Mouse (Mus musculus): ENCODE measurements around the gene Aars2. TPM values are rescaled to one million over a fixed set of nuclear protein-coding genes. Genes with fewer than 3 reads are reported as not detected.
A peak's percentile ranks its signal among the peaks of the same experiment; 100 is the strongest.

Aars2 gene
- polyA plus RNA-seq, 1 experiment from 2014 or later: 17.1 TPM

DNA sequence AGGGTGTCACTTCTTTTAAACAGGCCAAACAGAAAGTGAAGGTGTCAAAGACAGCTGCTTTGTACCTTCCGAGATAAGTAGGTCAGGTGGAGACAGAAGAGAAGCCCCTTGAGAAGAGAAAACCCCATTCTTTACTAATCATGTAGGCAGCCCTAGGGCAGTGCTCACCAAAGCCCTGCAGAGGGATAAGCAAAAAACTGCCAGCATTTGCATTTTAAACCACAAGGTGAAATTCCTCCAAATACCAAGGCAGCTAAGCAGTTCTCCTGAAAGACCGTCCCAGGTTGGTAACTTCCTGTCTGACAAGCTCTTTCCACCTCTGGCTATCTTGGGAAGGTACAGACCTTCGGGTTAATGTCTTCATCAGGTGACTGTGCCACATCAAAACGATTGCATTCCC is 4.3 kb upstream of the Aars2 start:
- WGBS: 64% methylated on average over 4 of the region's 4 CpGs
- H3K4me3 ChIP-seq: no peak overlapping the region
- no peaks in the 10 kb centered on the region for H3K36me3 ChIP-seq
- no peak overlapping the region for H3K9ac ChIP-seq
- H3K27ac ChIP-seq (replicated peaks): no peak overlapping the region
- no peaks in the 10 kb centered on the region; the same call in 1 of the 2 replicates for H3K27me3 ChIP-seq
- no peaks in the 10 kb centered on the region for H3K9me3 ChIP-seq
- H3K4me2 ChIP-seq: no peak overlapping the region
- peaks cover 8% of the 10 kb centered on the region for H3K4me1 ChIP-seq (replicated peaks)
- ATAC-seq (ENCODE audit: low read depth): no peak

DNA sequence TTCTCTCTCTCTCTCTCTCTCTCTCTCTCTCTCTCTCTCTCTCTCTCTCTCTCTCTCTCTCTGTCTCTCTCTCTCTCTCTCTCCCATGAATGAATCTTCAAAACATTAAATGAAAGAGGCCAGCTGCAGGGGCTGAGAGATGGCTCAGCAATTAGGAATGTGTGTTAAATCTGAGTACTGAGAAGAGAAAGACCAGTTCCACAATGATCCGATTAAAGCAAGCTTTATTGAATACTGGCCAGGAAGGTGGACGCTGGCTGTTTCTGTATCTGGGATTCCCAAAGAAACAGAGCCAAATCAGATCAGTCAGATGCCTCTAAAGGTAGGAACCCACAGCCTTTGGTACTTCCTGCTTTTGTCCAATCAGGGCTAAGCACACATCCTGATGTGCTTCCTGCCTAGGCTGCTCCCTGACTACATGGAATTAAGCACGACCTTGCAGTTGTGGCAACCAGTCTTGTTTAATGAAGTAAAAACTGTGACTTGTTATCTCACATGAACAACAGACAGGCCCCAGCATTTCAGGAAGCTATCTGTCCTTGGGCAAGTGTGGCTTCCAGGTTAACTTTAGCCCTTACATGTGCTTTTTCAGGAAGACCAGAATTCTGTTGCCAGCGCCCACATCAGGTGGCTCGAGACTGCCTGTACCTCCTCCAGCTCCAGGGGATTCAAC is 3.2 kb upstream of the Aars2 start:
- Histone ChIP-seq H3K4me2 (no peak overlapping the region), H3K9ac (no peak overlapping the region), H3K27me3 (no peaks in the 10 kb centered on the region; the same call in 1 of the 2 replicates), H3K4me3 (no peak overlapping the region), H3K9me3 (no peaks in the 10 kb centered on the region), H3K4me1 (replicated peaks) (peaks cover 14% of the 10 kb centered on the region), H3K36me3 (peaks cover 2% of the 10 kb centered on the region; the same call in 1 of the 2 replicates), H3K27ac (replicated peaks) (no peak overlapping the region)
- WGBS: 72% methylated on average over 5 of the region's 5 CpGs
- no peak for ATAC-seq (ENCODE audit: low read depth)

DNA sequence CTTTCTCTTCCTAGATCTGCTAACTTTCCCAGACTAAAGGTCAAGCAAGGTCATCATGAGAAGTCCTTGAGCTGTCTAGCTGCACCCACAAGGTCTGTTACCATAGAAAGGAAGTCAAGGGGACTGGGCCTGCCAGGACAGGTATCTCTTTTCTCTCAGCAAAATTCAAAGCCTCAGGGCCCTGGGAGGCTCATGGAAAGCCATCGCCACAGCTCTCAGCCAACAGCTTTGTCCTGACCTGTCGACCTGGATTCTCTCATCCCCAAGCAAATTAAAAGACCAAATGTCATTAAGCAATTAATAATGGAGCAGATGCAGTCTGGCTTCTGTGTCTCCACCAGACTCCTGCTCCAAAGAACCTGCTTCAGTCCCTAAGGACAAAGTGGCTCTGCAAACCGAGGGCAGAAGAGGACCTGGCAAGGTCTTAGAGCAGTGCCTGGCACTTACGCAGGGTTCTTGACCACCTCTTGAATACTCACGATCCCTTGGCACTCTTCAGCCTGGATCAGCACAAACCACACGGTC is 638 bp upstream of the Aars2 start:
- 74% methylated on average over 6 of the region's 6 CpGs for WGBS
- peak; percentile 37; the same call in 1 of the 2 replicates for ATAC-seq (ENCODE audit: low read depth)
- H3K4me3 ChIP-seq: no peak overlapping the region
- no peak overlapping the region for H3K4me2 ChIP-seq
- no peaks in the 10 kb centered on the region for H3K9me3 ChIP-seq
- peaks cover 23% of the 10 kb centered on the region for H3K36me3 ChIP-seq
- H3K4me1 ChIP-seq (replicated peaks): peaks cover 14% of the 10 kb centered on the region
- no peak overlapping the region for H3K27ac ChIP-seq (replicated peaks)
- H3K9ac ChIP-seq: 0 out of 2 replicates have a peak overlapping the region, but pooled peaks have one; percentile 31
- H3K27me3 ChIP-seq: no peaks in the 10 kb centered on the region

DNA sequence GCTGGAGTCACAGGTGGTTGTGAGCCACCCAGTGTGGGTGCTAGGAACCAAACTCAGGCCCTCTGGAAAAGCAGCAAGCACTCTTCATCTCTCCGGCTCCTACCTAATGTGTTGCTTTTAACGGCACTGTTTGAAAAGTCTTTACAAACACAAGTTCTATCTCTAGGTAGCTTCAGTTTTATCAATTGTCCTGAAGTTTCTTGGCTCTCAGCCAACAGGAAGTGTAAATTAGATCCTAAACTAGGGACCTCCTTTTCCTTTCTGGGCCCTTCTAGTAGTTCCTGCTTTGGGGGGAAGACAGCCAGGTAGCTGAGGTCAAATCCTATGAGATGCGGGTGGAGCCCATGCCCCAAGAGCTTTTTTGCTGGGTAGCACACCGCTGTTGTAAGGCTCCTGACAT is 4.2 kb downstream of the Aars2 start:
- whole genome bisulfite sequencing: 98% methylated on average over 4 of the region's 4 CpGs
- H3K36me3 ChIP-seq: peaks cover 31% of the 10 kb centered on the region
- H3K27ac ChIP-seq (replicated peaks): no peak overlapping the region
- no peak overlapping the region for H3K4me3 ChIP-seq
- H3K4me2 ChIP-seq: no peak overlapping the region
- no peak for ATAC-seq (ENCODE audit: low read depth)
- H3K27me3 ChIP-seq: no peaks in the 10 kb centered on the region
- no peaks in the 10 kb centered on the region for H3K9me3 ChIP-seq
- H3K4me1 ChIP-seq (replicated peaks): peaks cover 14% of the 10 kb centered on the region
- no peak overlapping the region for H3K9ac ChIP-seq

DNA sequence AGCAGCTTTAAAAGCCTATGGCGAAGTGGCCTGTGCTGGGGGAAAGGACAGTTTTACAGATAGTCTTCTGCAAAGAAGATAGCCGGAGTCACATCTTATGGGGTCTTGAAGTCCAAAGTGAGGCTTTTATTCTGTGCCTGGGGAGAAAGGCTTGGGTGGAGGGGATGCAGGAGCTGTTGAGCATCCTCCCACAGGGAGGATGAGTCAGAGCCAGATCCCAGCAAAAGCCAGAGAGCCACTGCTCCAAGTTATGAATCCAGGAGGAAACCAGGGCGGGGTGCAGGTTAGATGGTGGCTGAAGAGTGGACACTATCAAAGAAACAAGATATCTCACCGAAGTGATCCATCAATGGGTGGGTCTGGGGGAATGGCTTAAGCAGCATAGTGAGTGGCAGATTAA is 5.1 kb downstream of the Aars2 start:
- H3K27me3 ChIP-seq: no peaks in the 10 kb centered on the region
- H3K27ac ChIP-seq (replicated peaks): no peak overlapping the region
- H3K4me3 ChIP-seq: no peak overlapping the region
- no peak overlapping the region for H3K9ac ChIP-seq
- peaks cover 10% of the 10 kb centered on the region for H3K4me1 ChIP-seq (replicated peaks)
- no peak overlapping the region for H3K4me2 ChIP-seq
- ATAC-seq (ENCODE audit: low read depth): no peak
- peaks cover 31% of the 10 kb centered on the region for H3K36me3 ChIP-seq
- WGBS: 91% methylated on average over 4 of the region's 4 CpGs
- H3K9me3 ChIP-seq: no peaks in the 10 kb centered on the region

DNA sequence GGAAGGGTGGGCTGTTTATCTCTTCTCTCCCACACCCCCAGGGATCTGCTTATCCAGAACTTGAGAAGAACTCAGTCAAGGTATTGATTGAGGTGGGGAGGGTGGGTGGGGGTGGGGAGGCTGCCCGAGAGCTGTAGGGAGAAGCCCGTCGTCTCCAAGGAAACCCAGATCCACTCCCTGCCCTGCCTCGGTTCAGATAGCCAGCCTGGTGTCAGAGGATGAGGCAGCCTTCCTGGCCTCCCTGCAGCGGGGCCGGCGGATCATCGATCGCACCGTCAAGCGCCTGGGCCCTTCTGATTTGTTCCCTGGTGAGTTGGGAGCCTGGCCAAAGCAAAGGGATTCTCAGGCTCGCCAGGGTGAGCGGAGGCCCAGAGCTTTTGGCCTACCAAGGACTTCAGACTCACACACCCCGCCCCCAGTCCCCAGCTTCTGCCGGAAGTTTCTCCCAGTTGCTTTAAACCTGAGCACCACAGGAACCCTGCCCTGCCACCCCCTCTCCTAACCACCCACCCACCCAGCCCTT is 8.6 kb downstream of the Aars2 start:
- Histone ChIP-seq H3K27ac (replicated peaks) (no peak overlapping the region), H3K4me1 (replicated peaks) (peaks cover 4% of the 10 kb centered on the region), H3K27me3 (no peaks in the 10 kb centered on the region), H3K4me3 (no peak overlapping the region), H3K9ac (no peak overlapping the region), H3K36me3 (peaks cover 38% of the 10 kb centered on the region), H3K4me2 (no peak overlapping the region), H3K9me3 (no peaks in the 10 kb centered on the region)
- WGBS: 68% methylated on average over 15 of the region's 15 CpGs
- no peak for ATAC-seq (ENCODE audit: low read depth)

DNA sequence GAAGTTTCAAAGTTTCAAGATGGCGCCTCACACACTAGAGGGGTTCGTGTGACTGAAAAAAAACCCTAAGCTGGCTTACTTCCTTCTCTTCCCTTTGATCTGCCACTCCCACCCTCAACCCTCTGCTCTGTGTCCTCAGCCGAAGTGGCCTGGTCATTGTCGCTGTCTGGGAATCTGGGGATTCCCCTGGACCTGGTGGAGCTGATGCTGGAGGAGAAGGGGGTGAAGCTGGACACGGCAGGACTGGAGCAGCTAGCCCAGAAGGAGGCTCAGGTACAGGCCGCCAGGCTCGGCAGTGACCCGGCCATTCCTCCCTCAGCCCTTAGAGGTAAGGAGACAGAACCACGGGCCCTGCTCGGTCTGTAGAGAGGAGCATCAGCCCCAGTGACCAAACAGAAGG is 9.2 kb downstream of the Aars2 start:
- Histone ChIP-seq H3K9me3 (no peaks in the 10 kb centered on the region), H3K4me1 (replicated peaks) (peaks cover 4% of the 10 kb centered on the region), H3K4me3 (no peak overlapping the region), H3K9ac (no peak overlapping the region), H3K27me3 (no peaks in the 10 kb centered on the region), H3K36me3 (peaks cover 40% of the 10 kb centered on the region), H3K27ac (replicated peaks) (no peak overlapping the region), H3K4me2 (no peak overlapping the region)
- no peak for ATAC-seq (ENCODE audit: low read depth)
- WGBS: 87% methylated on average over 10 of the region's 10 CpGs

DNA sequence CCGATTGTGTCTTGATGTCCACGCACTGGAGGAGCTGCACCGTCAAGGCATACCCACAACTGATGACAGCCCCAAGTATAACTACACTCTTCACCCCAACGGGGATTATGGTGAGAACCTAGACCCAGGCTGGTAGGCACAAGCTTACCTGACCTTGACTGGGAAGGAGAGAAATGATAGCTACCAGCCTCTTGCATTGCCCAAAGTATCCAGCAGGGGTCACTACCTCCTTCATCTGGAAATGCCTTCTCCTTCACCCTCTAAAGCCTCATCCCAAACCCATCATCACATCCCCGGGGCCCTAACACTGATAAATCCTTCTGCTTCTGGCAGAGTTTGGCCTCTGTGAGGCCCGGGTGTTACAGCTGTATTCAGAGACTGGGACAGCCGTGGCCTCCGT is 9.8 kb downstream of the Aars2 start:
- Histone ChIP-seq H3K4me3 (no peak overlapping the region), H3K9ac (0 out of 2 replicates have a peak overlapping the region, but pooled peaks have one; percentile 31), H3K27me3 (no peaks in the 10 kb centered on the region), H3K4me2 (no peak overlapping the region), H3K4me1 (replicated peaks) (peaks cover 4% of the 10 kb centered on the region), H3K27ac (replicated peaks) (no peak overlapping the region), H3K9me3 (no peaks in the 10 kb centered on the region), H3K36me3 (peaks cover 41% of the 10 kb centered on the region)
- 50% methylated on average over 8 of the region's 8 CpGs for WGBS
- ATAC-seq (ENCODE audit: low read depth): peak; percentile 38

DNA sequence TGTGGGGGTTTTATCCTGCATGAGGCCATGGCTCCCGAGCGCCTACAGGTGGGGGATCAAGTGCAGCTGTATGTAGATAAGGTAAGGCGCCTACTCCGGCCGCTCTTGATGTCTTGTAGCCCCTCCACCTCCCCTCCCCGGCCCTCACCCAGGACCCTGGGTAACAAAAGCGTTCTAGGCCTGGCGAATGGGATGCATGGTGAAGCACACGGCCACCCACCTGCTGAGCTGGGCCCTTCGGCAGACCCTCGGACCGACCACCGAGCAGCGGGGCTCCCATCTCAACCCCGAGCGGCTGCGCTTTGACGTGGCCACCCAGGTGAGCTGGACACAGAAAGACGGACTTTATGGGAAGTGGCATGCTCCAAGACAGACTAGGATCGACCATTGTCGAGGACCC is 10.5 kb downstream of the Aars2 start:
- 0 out of 2 replicates have a peak, but pooled peaks have one; percentile 6 for ATAC-seq (ENCODE audit: low read depth)
- WGBS: 89% methylated on average over 21 of the region's 21 CpGs

DNA sequence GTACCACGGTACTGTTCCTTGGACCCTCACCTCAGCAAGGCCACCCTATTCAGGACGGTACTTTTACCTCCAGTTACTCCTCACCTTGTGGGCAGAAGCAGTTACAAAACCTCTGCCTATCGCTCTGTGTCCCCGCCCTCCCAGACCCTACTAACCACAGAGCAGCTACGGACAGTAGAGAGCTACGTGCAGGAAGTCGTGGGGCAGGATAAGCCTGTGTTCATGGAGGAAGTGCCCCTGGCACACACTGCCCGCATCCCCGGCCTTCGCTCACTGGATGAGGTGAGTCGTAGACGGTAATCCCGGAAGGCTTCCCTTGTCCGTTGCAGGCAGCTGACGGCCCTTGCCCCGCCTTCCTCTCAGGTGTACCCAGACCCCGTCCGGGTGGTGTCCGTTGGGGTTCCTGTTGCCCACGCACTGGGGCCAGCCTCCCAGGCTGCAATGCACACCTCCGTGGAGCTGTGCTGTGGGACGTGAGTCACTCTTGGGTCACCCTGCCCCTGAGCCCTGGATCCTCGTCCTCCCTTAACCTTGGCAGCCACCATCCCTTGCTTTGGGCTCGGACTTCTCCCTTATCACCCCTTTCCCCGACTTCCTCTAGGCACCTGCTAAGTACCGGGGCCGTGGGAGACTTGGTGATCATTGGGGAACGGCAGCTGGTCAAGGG is 11.0 kb downstream of the Aars2 start:
- no peak for ATAC-seq (ENCODE audit: low read depth)
- Histone ChIP-seq H3K9me3 (no peaks in the 10 kb centered on the region), H3K36me3 (peaks cover 41% of the 10 kb centered on the region), H3K4me1 (replicated peaks) (peaks cover 6% of the 10 kb centered on the region), H3K4me3 (no peak overlapping the region), H3K4me2 (no peak overlapping the region), H3K27ac (replicated peaks) (no peak overlapping the region), H3K27me3 (no peaks in the 10 kb centered on the region), H3K9ac (no peak overlapping the region; the same call in 1 of the 2 replicates)
- 91% methylated on average over 28 of the region's 28 CpGs for WGBS

More for the DNA sequence above, 10.5 kb downstream of the Aars2 start:
- no peak overlapping the region for H3K9ac ChIP-seq
- H3K4me1 ChIP-seq (replicated peaks): peaks cover 4% of the 10 kb centered on the region
- H3K9me3 ChIP-seq: no peaks in the 10 kb centered on the region
- no peak overlapping the region for H3K4me3 ChIP-seq
- peaks cover 41% of the 10 kb centered on the region for H3K36me3 ChIP-seq
- H3K27ac ChIP-seq (replicated peaks): no peak overlapping the region
- H3K4me2 ChIP-seq: no peak overlapping the region
- H3K27me3 ChIP-seq: no peaks in the 10 kb centered on the region

DNA sequence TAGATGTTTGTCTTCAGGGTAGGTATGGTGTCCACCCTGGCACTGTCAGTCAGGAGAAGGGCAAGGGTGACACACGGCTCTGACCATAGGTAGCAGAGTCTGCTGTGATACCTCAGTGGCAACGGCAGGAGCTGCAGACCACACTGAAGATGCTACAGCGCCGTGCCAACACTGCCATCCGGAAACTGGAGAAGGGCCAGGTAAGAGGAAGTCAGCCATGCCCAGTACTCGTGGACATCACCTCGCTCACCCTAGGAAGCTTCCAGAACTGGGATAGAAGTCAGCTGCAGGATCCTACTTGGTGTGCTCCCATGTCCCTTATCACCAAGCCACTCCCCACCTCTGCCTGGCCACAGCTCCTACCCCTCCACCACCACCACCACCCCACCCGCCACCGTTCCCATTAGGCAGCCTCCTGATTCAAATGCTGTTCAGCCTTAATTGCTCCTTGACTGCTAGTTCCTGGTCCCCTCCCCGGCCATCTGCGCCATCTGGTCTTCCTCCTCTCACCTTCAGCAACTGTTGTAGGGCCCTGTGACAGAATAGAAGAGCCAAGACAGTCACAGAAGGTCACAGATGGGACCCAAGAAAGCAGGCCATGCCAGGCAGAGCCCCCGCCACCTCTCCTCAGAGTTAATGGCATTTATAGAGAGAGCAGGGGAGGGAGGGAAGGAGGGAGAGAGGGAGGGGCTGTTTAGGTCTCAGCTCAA is 12.3 kb downstream of the Aars2 start:
- 81% methylated on average over 12 of the region's 12 CpGs for WGBS
- ATAC-seq (ENCODE audit: low read depth): no peak
- Histone ChIP-seq H3K4me3 (no peak overlapping the region), H3K36me3 (peaks cover 35% of the 10 kb centered on the region), H3K27ac (replicated peaks) (0 out of 2 replicates have a peak overlapping the region, but pooled peaks have one; percentile 6), H3K4me2 (no peak overlapping the region), H3K9ac (no peak overlapping the region), H3K27me3 (0 out of 2 replicates have a peak, but pooled peaks cover 3% of the 10 kb centered on the region), H3K4me1 (replicated peaks) (peaks cover 16% of the 10 kb centered on the region), H3K9me3 (no peaks in the 10 kb centered on the region)

DNA sequence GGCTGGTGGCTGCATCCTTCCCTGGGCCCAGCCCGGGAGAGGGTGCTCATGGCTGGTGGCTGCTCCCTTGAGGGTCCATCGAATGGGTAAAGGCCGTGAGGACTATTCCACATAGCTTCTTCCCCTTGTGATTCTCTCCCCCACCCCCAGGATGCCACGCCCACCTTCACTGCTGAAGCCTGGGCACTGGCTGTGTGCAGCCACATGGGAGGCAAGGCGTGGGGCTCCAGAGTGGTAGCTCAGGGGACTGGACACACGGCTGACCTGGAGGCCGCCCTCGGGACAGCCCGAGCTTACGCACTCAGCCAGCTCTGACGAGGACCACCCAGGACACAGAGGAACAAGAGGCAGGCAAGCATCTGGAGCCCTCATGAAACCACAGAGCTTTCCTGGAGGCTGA is 13.5 kb downstream of the Aars2 start:
- no peak overlapping the region for H3K27ac ChIP-seq (replicated peaks)
- H3K36me3 ChIP-seq: peaks cover 35% of the 10 kb centered on the region
- peaks cover 13% of the 10 kb centered on the region; the same call in 1 of the 2 replicates for H3K27me3 ChIP-seq
- H3K9ac ChIP-seq: no peak overlapping the region
- no peak overlapping the region for H3K4me2 ChIP-seq
- 82% methylated on average over 11 of the region's 11 CpGs for WGBS
- H3K9me3 ChIP-seq: no peaks in the 10 kb centered on the region
- H3K4me1 ChIP-seq (replicated peaks): peaks cover 16% of the 10 kb centered on the region
- ATAC-seq (ENCODE audit: low read depth): no peak
- H3K4me3 ChIP-seq: no peak overlapping the region

Measured in neural tube, embryonic 13.5 days (tissue).